Mouse (Mus musculus) naive thymus-derived CD4-positive, alpha-beta T cell, adult 5 months (primary cell): Measurements from ENCODE around the gene Cand2. TPM values are rescaled to one million over a fixed set of nuclear protein-coding genes. Genes with fewer than 3 reads are reported as not detected.

Experiments used
- polyA plus RNA-seq: library from polyadenylated mRNA; unstranded; fragments of 100-300 nt; shearing (Covaris generic); gene quantifications from one replicate; pipeline ENCODE4 v1.2.1, GENCODE M21; 2017

Gene Cand2
- polyA plus RNA-seq: 4.1 TPM

DNA sequence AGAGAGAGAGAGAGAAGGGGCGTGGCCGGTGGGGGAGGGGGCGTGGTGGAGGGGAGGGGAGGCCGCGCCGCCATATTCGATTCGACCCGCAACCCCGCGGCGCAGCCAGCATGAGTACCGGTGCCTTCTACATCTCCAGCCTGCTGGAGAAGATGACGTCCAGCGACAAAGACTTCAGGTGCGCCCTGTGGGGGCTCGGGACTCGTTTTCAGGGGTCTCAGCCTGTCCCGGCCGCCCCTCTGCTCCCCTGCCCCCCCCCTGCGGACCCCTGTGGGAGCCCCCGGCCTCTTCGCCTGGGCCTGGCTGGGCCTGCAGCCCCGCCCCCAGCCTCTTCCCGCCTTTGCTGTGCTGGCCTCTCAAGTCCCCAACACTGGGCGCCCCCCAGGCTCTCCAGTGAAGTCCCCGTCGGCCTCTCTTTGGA is at the start of gene Cand2:
Gene Cand2 (plus strand): TSS at position 38 of the 421 bp plus-strand sequence.

GRCm38 (mm10) chr6:115761995-115762756 is 12.2 kb upstream of the Cand2 start, which contains the start of gene Tmem40:
Gene Tmem40, minus strand, starts transcription at chr6:115762410.

DNA sequence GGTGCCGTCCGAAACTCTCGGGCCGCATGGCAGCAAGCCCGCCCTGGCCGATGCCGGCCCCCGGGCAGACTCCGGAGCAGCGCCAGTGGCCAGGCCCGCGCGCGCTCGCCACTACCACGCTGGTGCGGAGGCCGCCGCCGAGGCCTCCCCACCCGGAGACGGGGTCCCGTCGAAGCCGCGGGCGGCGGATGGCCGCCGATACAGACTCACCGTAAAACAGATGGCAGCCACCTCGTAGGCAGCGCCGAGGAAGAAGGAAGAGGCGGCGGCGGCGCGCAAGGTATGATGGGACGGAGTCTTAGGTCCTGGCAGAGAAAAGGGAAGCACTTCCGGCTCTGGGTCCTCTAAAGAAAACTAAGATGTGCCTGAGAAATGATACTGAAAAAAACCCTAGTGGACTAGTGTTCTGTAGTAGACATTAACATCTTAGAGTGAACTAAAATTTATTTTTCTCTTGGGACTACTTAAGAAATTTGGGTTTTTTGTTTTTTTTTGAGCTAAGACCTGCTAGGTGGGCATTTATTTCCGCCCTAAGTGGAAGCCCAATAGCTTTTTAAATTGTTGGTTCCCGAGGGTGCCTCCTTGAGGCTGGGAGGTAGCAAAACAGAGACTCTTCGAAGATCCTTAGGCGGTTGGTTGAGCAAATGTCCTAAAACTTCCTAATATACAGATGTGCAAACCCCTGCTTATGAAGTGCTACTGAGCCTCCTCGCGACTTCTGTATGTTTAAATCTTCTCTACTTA is 34.3 kb downstream of the Cand2 start, which contains the start of gene Rpl32:
Gene Rpl32 (minus strand): TSS at position 260 of the 744 bp plus-strand sequence.

DNA sequence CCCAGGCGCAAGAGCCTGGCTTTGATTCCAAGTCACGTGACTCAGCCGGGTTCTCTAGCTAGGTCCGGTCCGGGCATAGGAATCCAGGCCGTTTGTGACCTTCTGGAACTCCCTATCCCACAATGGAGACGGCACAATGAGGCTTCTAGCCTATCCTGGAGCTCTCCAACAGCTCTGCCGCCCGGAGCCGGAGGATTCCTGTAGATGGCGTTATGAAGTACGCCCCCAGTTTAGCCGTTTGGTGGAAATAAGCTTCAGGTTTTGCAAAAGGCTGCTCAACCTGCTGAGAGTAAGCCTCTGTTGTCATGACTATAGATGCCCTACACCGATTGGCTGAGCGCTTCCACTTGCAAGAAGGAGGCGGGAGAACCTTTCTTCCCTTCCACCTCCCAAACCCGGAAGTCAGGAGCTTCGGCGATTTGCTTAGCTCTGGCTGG is 63.8 kb downstream of the Cand2 start, which contains the start of gene Efcab12:
Gene Efcab12 (minus strand): TSS at position 252 of the 437 bp plus-strand sequence.

GRCm38 (mm10) chr6:115853091-115853813 is 78.9 kb downstream of the Cand2 start, which contains the start of the genes Mbd4 and Ift122:
Gene Mbd4, minus strand, starts transcription at chr6:115853371.
Gene Ift122, plus strand, starts transcription at chr6:115853470.

Other genes starting within 250 kb of the Cand2 start
- gene Tsen2, start 229.9 kb upstream of the Cand2 start, polyA plus RNA-seq: 6.3 TPM
- not detected for gene Mkrn2os, start 182.0 kb upstream of the Cand2 start, polyA plus RNA-seq
- 36.3 TPM for gene Mkrn2, start 172.6 kb upstream of the Cand2 start, polyA plus RNA-seq
- 117 TPM for gene Raf1, start 97.9 kb upstream of the Cand2 start, polyA plus RNA-seq
- not detected for gene Tmem40, start 12.1 kb upstream of the Cand2 start, polyA plus RNA-seq
- gene Rpl32, start 34.2 kb downstream of the Cand2 start, polyA plus RNA-seq: 4,246 TPM
- gene Efcab12, start 63.9 kb downstream of the Cand2 start, polyA plus RNA-seq: not detected
- 11.1 TPM for gene Mbd4, start 78.8 kb downstream of the Cand2 start, polyA plus RNA-seq
- 0.96 TPM for gene Ift122, start 78.9 kb downstream of the Cand2 start, polyA plus RNA-seq
- not detected for gene Rho, start 157.2 kb downstream of the Cand2 start, polyA plus RNA-seq
- gene H1foo, start 170.4 kb downstream of the Cand2 start, polyA plus RNA-seq: not detected
- gene Plxnd1, start 220.5 kb downstream of the Cand2 start, polyA plus RNA-seq: 1.2 TPM